Mouse (Mus musculus) lung, postnatal 0 days (tissue): ENCODE measurements around the gene Crb3. TPM values are rescaled to one million over a fixed set of nuclear protein-coding genes. Genes with fewer than 3 reads are reported as not detected.

Source experiments
- ATAC-seq: fragments of 200-750 bp; cut with Nextera tagmentation; 2 replicates; pipeline ENCODE4 v1.8.0; 2017; ENCODE audit warnings: moderate library complexity
- DNase-seq: peaks from one replicate; pipeline ENCODE4 v3.0.0-alpha.2; 2016; ENCODE audit warnings: low spot score
- H3K27ac ChIP-seq: fragments of 300-500 bp; sonication (generic); 2 replicates; pipeline ENCODE4 v1.5.1; 2014; ENCODE audit warnings: antibody characterized with exemption, mild to moderate bottlenecking, low read length, mixed read lengths
- H3K27me3 ChIP-seq: fragments of 300-500 bp; sonication (generic); replicated peaks from 2 replicates; pipeline ENCODE4 v1.6.1; 2014; ENCODE audit warnings: low read length, mixed read lengths; ENCODE audit not compliant: insufficient read depth
- H3K36me3 ChIP-seq: fragments of 300-500 bp; sonication (generic); 2 replicates; pipeline ENCODE4 v1.6.1; 2014; ENCODE audit warnings: low read length, mixed read lengths; ENCODE audit not compliant: insufficient read depth
- H3K4me1 ChIP-seq: fragments of 300-500 bp; sonication (generic); 2 replicates; pipeline ENCODE4 v1.6.1; 2014; ENCODE audit warnings: antibody characterized with exemption, low read depth, low read length, mixed read lengths; ENCODE audit not compliant: insufficient read depth
- H3K4me2 ChIP-seq: fragments of 300-500 bp; sonication (generic); replicated peaks from 2 replicates; pipeline ENCODE4 v1.6.1; 2014; ENCODE audit warnings: low read depth, mild to moderate bottlenecking, low read length, moderate library complexity, mixed read lengths
- H3K4me3 ChIP-seq: fragments of 300-500 bp; sonication (generic); 2 replicates; pipeline ENCODE4 v1.5.1; 2014; ENCODE audit warnings: low read depth, low read length
- H3K9ac ChIP-seq: fragments of 300-500 bp; sonication (generic); replicated peaks from 2 replicates; pipeline ENCODE4 v1.6.1; 2014; ENCODE audit warnings: low read depth, mild to moderate bottlenecking
- H3K9me3 ChIP-seq: fragments of 300-500 bp; sonication (generic); 2 replicates; pipeline ENCODE4 v1.6.1; 2016; ENCODE audit warnings: low read length, mixed read lengths
- CTCF ChIP-seq: IDR thresholded peaks from 2 replicates; pipeline ENCODE4 v1.5.1; 2016; ENCODE audit warnings: antibody characterized with exemption, mild to moderate bottlenecking
- EP300 ChIP-seq: IDR thresholded peaks from 2 replicates; pipeline ENCODE4 v1.6.1; 2016; ENCODE audit warnings: antibody characterized with exemption, mild to moderate bottlenecking, control low read depth
- WGBS: fragments of 180-500 bp; shearing (Covaris S2); extraction: QIAGEN DNeasy Blood & Tissue Kit; methylation state at CpG from one replicate; pipeline ENCODE4 v1.1.7; 2014; 5-methylcytosine and 5-hydroxymethylcytosine counted together
- polyA plus RNA-seq: library from polyadenylated mRNA; unstranded; fragments of >200 nt; fragmentation: Nextera tagmentation; extraction: Ambion mirVana; gene quantifications from 2 replicates; pipeline ENCODE4 v1.2.1, GENCODE M21; 2015

The Crb3 gene
- polyA plus RNA-seq, 1 experiment from 2014 or later: 120 TPM

DNA sequence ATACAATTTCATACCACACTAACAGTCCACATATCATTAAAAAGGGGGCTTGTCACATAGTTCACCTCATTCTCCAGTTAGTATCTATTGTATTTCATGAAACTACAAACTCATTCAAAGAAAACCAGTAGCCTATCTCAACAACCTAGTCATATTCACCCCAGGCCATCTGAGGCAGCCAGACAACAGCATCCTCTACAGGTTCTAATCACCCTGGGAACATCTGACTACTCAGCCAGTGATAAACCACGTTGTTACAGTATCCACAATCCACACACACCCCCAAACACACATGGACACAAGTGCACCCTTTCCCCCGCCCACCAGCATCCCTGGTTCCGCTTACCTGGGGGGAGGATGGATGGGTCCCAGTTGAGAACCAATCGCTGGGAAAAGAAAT is 31.4 kb upstream of the Crb3 start:
- Histone ChIP-seq H3K4me3 (no peak overlapping the region), H3K4me2 (no peak overlapping the region), H3K27me3 (no peaks in the 10 kb centered on the region), H3K9me3 (no peaks in the 10 kb centered on the region), H3K9ac (no peak overlapping the region), H3K27ac (no peak overlapping the region), H3K36me3 (peaks cover 39% of the 10 kb centered on the region), H3K4me1 (peaks cover 13% of the 10 kb centered on the region; the same call in 1 of the 2 replicates)
- no peak for ATAC-seq
- WGBS: 82% methylated on average over 4 of the region's 4 CpGs
- no peak for DNase-seq
- TF ChIP-seq EP300: no peak
- no peak for TF ChIP-seq CTCF

DNA sequence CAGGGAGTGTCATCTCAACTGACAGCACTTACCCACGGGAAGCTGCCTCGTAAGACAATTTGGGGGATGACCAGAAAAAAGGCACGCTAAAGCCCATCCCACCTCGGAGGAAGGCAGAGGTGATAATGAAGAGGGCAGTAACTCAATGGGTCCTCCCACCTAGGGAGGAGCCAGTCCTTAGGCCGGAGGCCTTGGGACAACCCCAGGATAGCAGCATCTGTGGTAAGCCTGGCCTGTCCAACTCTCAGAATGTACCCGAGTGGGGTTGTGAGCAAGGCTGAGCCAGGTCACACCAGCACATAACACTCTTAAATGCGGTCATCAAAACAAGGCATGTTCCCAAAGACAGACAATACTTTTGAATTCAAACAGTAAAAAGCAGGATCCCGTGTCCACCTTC is 29.2 kb upstream of the Crb3 start:
- H3K27me3 ChIP-seq: no peaks in the 10 kb centered on the region
- peaks cover 19% of the 10 kb centered on the region for H3K36me3 ChIP-seq
- DNase-seq: peak; percentile 13
- H3K4me1 ChIP-seq: peaks cover 13% of the 10 kb centered on the region; the same call in 1 of the 2 replicates
- H3K27ac ChIP-seq: no peak overlapping the region
- TF ChIP-seq EP300 (no peak), CTCF (no peak)
- no peaks in the 10 kb centered on the region for H3K9me3 ChIP-seq
- H3K4me3 ChIP-seq: 0 out of 2 replicates have a peak overlapping the region, but pooled peaks have one; percentile 12
- peak overlapping the region; percentile 97; the same call in 1 of the 2 replicates for H3K9ac ChIP-seq
- peak overlapping the region; percentile 85 for H3K4me2 ChIP-seq
- 23% methylated on average over 8 of the region's 8 CpGs for WGBS
- no peak for ATAC-seq

GRCm38 (mm10) chr17:57030931-57031660 is 27.8 kb upstream of the Crb3 start, which contains the start of gene Khsrp:
Gene Khsrp (minus strand): TSS chr17:57031522.
- Histone ChIP-seq H3K4me3 (peak within 1 kb of the TSS; percentile 96), H3K27me3 (no peaks in the 10 kb centered on the region), H3K36me3 (0 out of 2 replicates have a peak, but pooled peaks cover 5% of the 10 kb centered on the region), H3K4me1 (peaks cover 13% of the 10 kb centered on the region; the same call in 1 of the 2 replicates), H3K9me3 (no peaks in the 10 kb centered on the region), H3K9ac (peak within 1 kb of the TSS; percentile 97), H3K4me2 (peak within 1 kb of the TSS; percentile 85), H3K27ac (peak within 1 kb of the TSS; percentile 89)
- ATAC-seq (no peak), DNase-seq (peak; percentile 30)
- whole genome bisulfite sequencing: 2% methylated on average over 27 of the region's 99 CpGs
- TF ChIP-seq CTCF (no peak), EP300 (no peak)

- Histone ChIP-seq H3K4me3 (peak overlapping the region; percentile 4; the same call in 1 of the 2 replicates), H3K27me3 (no peaks in the 10 kb centered on the region), H3K4me1 (peaks cover 13% of the 10 kb centered on the region; the same call in 1 of the 2 replicates), H3K9me3 (no peaks in the 10 kb centered on the region), H3K9ac (peak overlapping the region; percentile 36; the same call in 1 of the 2 replicates), H3K4me2 (peak overlapping the region; percentile 85), H3K36me3 (0 out of 2 replicates have a peak, but pooled peaks cover 5% of the 10 kb centered on the region), H3K27ac (peak overlapping the region; percentile 81)
- WGBS: 0% methylated on average over 38 of the region's 38 CpGs
- TF ChIP-seq EP300: peak; percentile 53; the same call in 1 of the 2 replicates
- TF ChIP-seq CTCF: peak; percentile 41; the same call in 1 of the 2 replicates
- DNase-seq (peak; percentile 100), ATAC-seq (peak; percentile 95)
Observed at GRCm38 (mm10) chr17:57031661-57032420, 27.1 kb upstream of the Crb3 start.

DNA sequence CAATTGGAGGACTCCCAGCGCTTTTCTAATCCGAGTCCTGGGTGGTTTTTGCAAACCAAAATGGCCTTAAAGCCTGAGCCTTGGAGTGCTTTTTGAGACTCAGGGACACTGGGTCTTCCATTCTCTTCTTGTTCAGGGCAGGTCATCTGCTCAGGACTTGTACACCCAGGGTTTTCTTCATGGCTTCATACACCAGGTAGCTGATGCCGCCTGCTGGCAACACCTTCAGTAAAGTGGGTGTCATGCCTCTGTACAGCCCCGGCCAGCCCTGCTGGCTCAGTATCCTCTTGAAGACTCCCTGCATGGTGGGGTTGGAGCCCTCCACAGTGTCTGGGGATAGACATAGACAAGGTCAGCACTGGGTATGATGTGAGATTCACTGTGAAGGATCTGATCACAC is 26.1 kb upstream of the Crb3 start:
- Histone ChIP-seq H3K27ac (no peak overlapping the region), H3K9ac (no peak overlapping the region), H3K4me1 (peaks cover 13% of the 10 kb centered on the region; the same call in 1 of the 2 replicates), H3K27me3 (no peaks in the 10 kb centered on the region), H3K9me3 (no peaks in the 10 kb centered on the region), H3K4me2 (no peak overlapping the region), H3K36me3 (0 out of 2 replicates have a peak, but pooled peaks cover 1% of the 10 kb centered on the region), H3K4me3 (no peak overlapping the region)
- 76% methylated on average over 4 of the region's 4 CpGs for WGBS
- DNase-seq: no peak
- no peak for ATAC-seq
- TF ChIP-seq CTCF (no peak), EP300 (no peak)

DNA sequence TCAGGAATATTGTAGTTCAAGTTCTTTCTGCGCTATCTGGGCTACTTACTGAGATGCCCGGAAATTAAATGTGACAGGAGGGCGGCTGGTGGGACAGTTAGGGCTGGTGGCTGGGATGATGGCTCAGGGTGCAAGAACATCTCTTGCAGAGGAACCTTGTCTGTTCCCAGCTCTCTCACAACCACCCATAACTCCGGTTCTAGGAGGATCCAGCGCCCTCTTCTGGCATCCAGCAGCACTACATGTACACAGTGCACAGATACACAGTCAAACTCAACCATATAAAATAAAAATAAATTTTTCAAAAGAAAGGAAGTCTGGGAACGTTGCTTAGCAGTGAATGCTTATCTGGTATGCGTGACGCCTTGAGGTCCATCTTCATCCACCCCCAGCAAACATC is 19.9 kb upstream of the Crb3 start:
- H3K9me3 ChIP-seq: no peaks in the 10 kb centered on the region
- H3K4me3 ChIP-seq: no peak overlapping the region
- H3K36me3 ChIP-seq: no peaks in the 10 kb centered on the region
- no peak overlapping the region for H3K27ac ChIP-seq
- no peaks in the 10 kb centered on the region for H3K4me1 ChIP-seq
- TF ChIP-seq CTCF (peak; percentile 45; the same call in 1 of the 2 replicates), EP300 (no peak)
- DNase-seq (no peak), ATAC-seq (no peak)
- no peak overlapping the region for H3K4me2 ChIP-seq
- WGBS: 39% methylated on average over 8 of the region's 8 CpGs
- H3K27me3 ChIP-seq: no peaks in the 10 kb centered on the region
- H3K9ac ChIP-seq: no peak overlapping the region
